Mouse (Mus musculus): ENCODE measurements around the gene Ehbp1. TPM values are rescaled to one million over a fixed set of nuclear protein-coding genes. Genes with fewer than 3 reads are reported as not detected.

Gene Ehbp1
- polyA plus RNA-seq, 1 experiment from 2014 or later: 23.5 TPM

- H3K4me2 ChIP-seq (ENCODE audit: low read length): no peak overlapping the region
- no peaks in the 10 kb centered on the region for H3K9me3 ChIP-seq (ENCODE audit: control insufficient read depth, low read length)
- 53% methylated on average over 7 of the region's 7 CpGs for WGBS
- no peak overlapping the region for H3K4me3 ChIP-seq (replicated peaks; ENCODE audit: low read length)
- no peak overlapping the region for H3K27ac ChIP-seq (ENCODE audit: low read length)
- H3K4me1 ChIP-seq (replicated peaks; ENCODE audit: control insufficient read depth, insufficient read depth, low read length): no peaks in the 10 kb centered on the region
- H3K9ac ChIP-seq (replicated peaks; ENCODE audit: low read depth, low read length): no peak overlapping the region
- H3K36me3 ChIP-seq (ENCODE audit: control insufficient read depth, insufficient read depth): no peaks in the 10 kb centered on the region
- no peaks in the 10 kb centered on the region for H3K27me3 ChIP-seq (replicated peaks; ENCODE audit: control insufficient read depth, insufficient read depth, low read length)
- no peak for ATAC-seq
These were observed 125.2 kb downstream of the Ehbp1 start for GRCm38 (mm10) chr11:22216941-22217340.

- no peaks in the 10 kb centered on the region for H3K36me3 ChIP-seq (ENCODE audit: control insufficient read depth, insufficient read depth)
- H3K27ac ChIP-seq (ENCODE audit: low read length): no peak overlapping the region
- H3K27me3 ChIP-seq (replicated peaks; ENCODE audit: control insufficient read depth, insufficient read depth, low read length): no peaks in the 10 kb centered on the region
- ATAC-seq: peak; percentile 97
- no peaks in the 10 kb centered on the region for H3K9me3 ChIP-seq (ENCODE audit: control insufficient read depth, low read length)
- H3K4me3 ChIP-seq (replicated peaks; ENCODE audit: low read length): no peak overlapping the region
- 8% methylated on average over 1 of the region's 1 CpGs for WGBS
- H3K9ac ChIP-seq (replicated peaks; ENCODE audit: low read depth, low read length): no peak overlapping the region
- peaks cover 7% of the 10 kb centered on the region for H3K4me1 ChIP-seq (replicated peaks; ENCODE audit: control insufficient read depth, insufficient read depth, low read length)
- no peak overlapping the region for H3K4me2 ChIP-seq (ENCODE audit: low read length)
These were observed 135.5 kb downstream of the Ehbp1 start for GRCm38 (mm10) chr11:22206611-22207010.

GRCm38 (mm10) chr11:22206191-22206590 lies 135.9 kb downstream of the Ehbp1 start:
- Histone ChIP-seq H3K27ac (ENCODE audit: low read length) (no peak overlapping the region), H3K4me2 (ENCODE audit: low read length) (no peak overlapping the region), H3K27me3 (replicated peaks; ENCODE audit: control insufficient read depth, insufficient read depth, low read length) (no peaks in the 10 kb centered on the region), H3K36me3 (ENCODE audit: control insufficient read depth, insufficient read depth) (no peaks in the 10 kb centered on the region), H3K4me3 (replicated peaks; ENCODE audit: low read length) (no peak overlapping the region), H3K4me1 (replicated peaks; ENCODE audit: control insufficient read depth, insufficient read depth, low read length) (peaks cover 7% of the 10 kb centered on the region), H3K9ac (replicated peaks; ENCODE audit: low read depth, low read length) (no peak overlapping the region), H3K9me3 (ENCODE audit: control insufficient read depth, low read length) (no peaks in the 10 kb centered on the region)
- no peak for ATAC-seq
- 10% methylated on average over 2 of the region's 2 CpGs for WGBS

- no peak overlapping the region for H3K4me2 ChIP-seq (ENCODE audit: low read length)
- peaks cover 14% of the 10 kb centered on the region for H3K4me1 ChIP-seq (replicated peaks; ENCODE audit: control insufficient read depth, insufficient read depth, low read length)
- H3K27me3 ChIP-seq (replicated peaks; ENCODE audit: control insufficient read depth, insufficient read depth, low read length): no peaks in the 10 kb centered on the region
- H3K36me3 ChIP-seq (ENCODE audit: control insufficient read depth, insufficient read depth): no peaks in the 10 kb centered on the region
- H3K27ac ChIP-seq (ENCODE audit: low read length): no peak overlapping the region
- no peak for ATAC-seq
- H3K9me3 ChIP-seq (ENCODE audit: control insufficient read depth, low read length): no peaks in the 10 kb centered on the region
- no peak overlapping the region for H3K4me3 ChIP-seq (replicated peaks; ENCODE audit: low read length)
- WGBS: 85% methylated on average over 5 of the region's 5 CpGs
- H3K9ac ChIP-seq (replicated peaks; ENCODE audit: low read depth, low read length): no peak overlapping the region
These were observed 138.7 kb downstream of the Ehbp1 start for GRCm38 (mm10) chr11:22203413-22203812.

- ATAC-seq: peak; percentile 70
- Histone ChIP-seq H3K4me3 (replicated peaks; ENCODE audit: low read length) (no peak overlapping the region), H3K9me3 (ENCODE audit: control insufficient read depth, low read length) (no peaks in the 10 kb centered on the region), H3K27ac (ENCODE audit: low read length) (no peak overlapping the region), H3K27me3 (replicated peaks; ENCODE audit: control insufficient read depth, insufficient read depth, low read length) (no peaks in the 10 kb centered on the region), H3K4me2 (ENCODE audit: low read length) (no peak overlapping the region), H3K4me1 (replicated peaks; ENCODE audit: control insufficient read depth, insufficient read depth, low read length) (peaks cover 9% of the 10 kb centered on the region), H3K36me3 (ENCODE audit: control insufficient read depth, insufficient read depth) (no peaks in the 10 kb centered on the region), H3K9ac (replicated peaks; ENCODE audit: low read depth, low read length) (no peak overlapping the region)
- 81% methylated on average over 8 of the region's 8 CpGs for WGBS
These were observed 141.0 kb downstream of the Ehbp1 start for GRCm38 (mm10) chr11:22201125-22201524.

- ATAC-seq: no peak
- no peaks in the 10 kb centered on the region for H3K27me3 ChIP-seq (replicated peaks; ENCODE audit: control insufficient read depth, insufficient read depth, low read length)
- H3K4me3 ChIP-seq (replicated peaks; ENCODE audit: low read length): no peak overlapping the region
- peaks cover 7% of the 10 kb centered on the region for H3K4me1 ChIP-seq (replicated peaks; ENCODE audit: control insufficient read depth, insufficient read depth, low read length)
- 32% methylated on average over 3 of the region's 3 CpGs for WGBS
- H3K36me3 ChIP-seq (ENCODE audit: control insufficient read depth, insufficient read depth): no peaks in the 10 kb centered on the region
- H3K9me3 ChIP-seq (ENCODE audit: control insufficient read depth, low read length): no peaks in the 10 kb centered on the region
- H3K9ac ChIP-seq (replicated peaks; ENCODE audit: low read depth, low read length): no peak overlapping the region
- no peak overlapping the region for H3K4me2 ChIP-seq (ENCODE audit: low read length)
- no peak overlapping the region for H3K27ac ChIP-seq (ENCODE audit: low read length)
These were observed 142.2 kb downstream of the Ehbp1 start for GRCm38 (mm10) chr11:22199881-22200280.

GRCm38 (mm10) chr11:22198406-22198805 lies 143.7 kb downstream of the Ehbp1 start:
- no peak overlapping the region for H3K9ac ChIP-seq (replicated peaks; ENCODE audit: low read depth, low read length)
- no peaks in the 10 kb centered on the region for H3K27me3 ChIP-seq (replicated peaks; ENCODE audit: control insufficient read depth, insufficient read depth, low read length)
- H3K9me3 ChIP-seq (ENCODE audit: control insufficient read depth, low read length): no peaks in the 10 kb centered on the region
- 28% methylated on average over 6 of the region's 6 CpGs for WGBS
- no peak overlapping the region for H3K27ac ChIP-seq (ENCODE audit: low read length)
- no peak for ATAC-seq
- H3K4me3 ChIP-seq (replicated peaks; ENCODE audit: low read length): no peak overlapping the region
- no peak overlapping the region for H3K4me2 ChIP-seq (ENCODE audit: low read length)
- peaks cover 7% of the 10 kb centered on the region for H3K4me1 ChIP-seq (replicated peaks; ENCODE audit: control insufficient read depth, insufficient read depth, low read length)
- H3K36me3 ChIP-seq (ENCODE audit: control insufficient read depth, insufficient read depth): no peaks in the 10 kb centered on the region

GRCm38 (mm10) chr11:22197935-22198334 lies 144.2 kb downstream of the Ehbp1 start:
- WGBS: 68% methylated on average over 6 of the region's 6 CpGs
- Histone ChIP-seq H3K9ac (replicated peaks; ENCODE audit: low read depth, low read length) (no peak overlapping the region), H3K9me3 (ENCODE audit: control insufficient read depth, low read length) (no peaks in the 10 kb centered on the region), H3K4me3 (replicated peaks; ENCODE audit: low read length) (no peak overlapping the region), H3K4me1 (replicated peaks; ENCODE audit: control insufficient read depth, insufficient read depth, low read length) (peaks cover 7% of the 10 kb centered on the region), H3K4me2 (ENCODE audit: low read length) (no peak overlapping the region), H3K27ac (ENCODE audit: low read length) (no peak overlapping the region), H3K36me3 (ENCODE audit: control insufficient read depth, insufficient read depth) (no peaks in the 10 kb centered on the region), H3K27me3 (replicated peaks; ENCODE audit: control insufficient read depth, insufficient read depth, low read length) (no peaks in the 10 kb centered on the region)
- no peak for ATAC-seq

GRCm38 (mm10) chr11:22196776-22197175 lies 145.3 kb downstream of the Ehbp1 start:
- H3K9me3 ChIP-seq (ENCODE audit: control insufficient read depth, low read length): no peaks in the 10 kb centered on the region
- H3K4me1 ChIP-seq (replicated peaks; ENCODE audit: control insufficient read depth, insufficient read depth, low read length): peaks cover 7% of the 10 kb centered on the region
- H3K36me3 ChIP-seq (ENCODE audit: control insufficient read depth, insufficient read depth): no peaks in the 10 kb centered on the region
- H3K9ac ChIP-seq (replicated peaks; ENCODE audit: low read depth, low read length): no peak overlapping the region
- no peak overlapping the region for H3K27ac ChIP-seq (ENCODE audit: low read length)
- WGBS: 85% methylated on average over 4 of the region's 4 CpGs
- H3K27me3 ChIP-seq (replicated peaks; ENCODE audit: control insufficient read depth, insufficient read depth, low read length): no peaks in the 10 kb centered on the region
- no peak for ATAC-seq
- H3K4me2 ChIP-seq (ENCODE audit: low read length): no peak overlapping the region
- H3K4me3 ChIP-seq (replicated peaks; ENCODE audit: low read length): no peak overlapping the region

GRCm38 (mm10) chr11:22194607-22195006 lies 147.5 kb downstream of the Ehbp1 start:
- Histone ChIP-seq H3K36me3 (ENCODE audit: control insufficient read depth, insufficient read depth) (no peaks in the 10 kb centered on the region), H3K27ac (ENCODE audit: low read length) (no peak overlapping the region), H3K27me3 (replicated peaks; ENCODE audit: control insufficient read depth, insufficient read depth, low read length) (no peaks in the 10 kb centered on the region), H3K9ac (replicated peaks; ENCODE audit: low read depth, low read length) (no peak overlapping the region), H3K9me3 (ENCODE audit: control insufficient read depth, low read length) (no peaks in the 10 kb centered on the region), H3K4me1 (replicated peaks; ENCODE audit: control insufficient read depth, insufficient read depth, low read length) (peaks cover 5% of the 10 kb centered on the region), H3K4me3 (replicated peaks; ENCODE audit: low read length) (no peak overlapping the region), H3K4me2 (ENCODE audit: low read length) (no peak overlapping the region)
- ATAC-seq: no peak
- 71% methylated on average over 3 of the region's 3 CpGs for WGBS

All from forebrain, embryonic 16.5 days (tissue).